Mouse (Mus musculus): ENCODE measurements around the gene Fam234a.
"Not testable (repeated sequence)": the region's sequence is repeated elsewhere in the genome, so short reads cannot be mapped to it uniquely, and the experiment has no call there.

- TF ChIP-seq CTCF (IDR thresholded peaks at IDR 0.05 in 2 of 3, conservative IDR thresholded peaks at IDR 0.05 in 1 of 3; ENCODE audit: control insufficient read depth in 1 of 3, insufficient read depth in 1 of 3, low read depth in 2 of 3, low read length in 3 of 3, poor library complexity in 1 of 3, severe bottlenecking in 1 of 3); USF1 (IDR thresholded peaks at IDR 0.05; ENCODE audit: low read depth, low read length); KAT2A (conservative IDR thresholded peaks at IDR 0.05; ENCODE audit: low read depth, low read length); ZMIZ1 (IDR thresholded peaks at IDR 0.05; ENCODE audit: low read depth, low read length); POLR2AphosphoS2 (IDR thresholded peaks at IDR 0.05; ENCODE audit: low read length); USF2 (IDR thresholded peaks at IDR 0.05; ENCODE audit: borderline replicate concordance in 1 of 2, insufficient read depth in 1 of 2, low read depth in 1 of 2, low read length in 2 of 2); SMC3 (IDR thresholded peaks at IDR 0.05; ENCODE audit: low read depth, low read length); CHD2 (IDR thresholded peaks at IDR 0.05; ENCODE audit: low read length): not testable (repeated sequence)
Measured at GRCm38 (mm10) chr17:26269577-26269976, 25.5 kb upstream of the Fam234a start.
